Mouse (Mus musculus): ENCODE results near the gene Hist2h3c2.

DNA sequence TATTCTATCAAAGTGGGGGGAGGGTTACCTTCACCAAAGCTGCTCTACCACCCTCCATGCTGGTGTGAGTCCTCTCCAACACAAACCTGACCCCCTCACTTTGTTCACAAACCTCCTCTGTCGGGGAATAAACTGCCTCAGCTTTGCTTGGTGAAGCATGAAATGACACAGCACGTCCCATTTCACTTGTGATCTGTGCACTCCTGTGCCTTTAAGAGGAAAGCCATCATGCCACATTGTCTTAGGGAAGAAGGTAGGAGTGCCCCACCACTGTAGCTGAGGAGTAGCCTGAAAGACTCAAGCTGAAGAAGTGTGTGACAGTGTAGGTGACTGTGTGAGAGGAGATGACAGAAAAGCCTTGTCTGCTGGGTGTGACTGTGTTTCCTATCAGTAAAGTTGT lies 13.5 kb downstream of the Hist2h3c2 start:
- TF ChIP-seq POLR2A (IDR thresholded peaks at IDR 0.05; ENCODE audit: control insufficient read depth, extremely low read depth, insufficient read depth, low read length, poor library complexity) (no peak), CTCF (IDR thresholded peaks at IDR 0.05; ENCODE audit: borderline replicate concordance, control insufficient read depth, extremely low read depth, insufficient read depth, low read length, poor library complexity) (no peak)
